Mouse (Mus musculus) embryo, embryonic 9.5 days (tissue): ENCODE measurements at regions not wholly inside any gene's neighbourhood (a gene's known extent, or its start where the extent isn't known, plus 50 kb on each side); places are given as distances from the start of the nearest gene placed in this dataset.

ENCODE experiments used
- DNase-seq: peaks from one replicate; pipeline ENCODE4 v3.0.0-alpha.2; 2017; ENCODE audit errors: extremely low spot score

DNA sequence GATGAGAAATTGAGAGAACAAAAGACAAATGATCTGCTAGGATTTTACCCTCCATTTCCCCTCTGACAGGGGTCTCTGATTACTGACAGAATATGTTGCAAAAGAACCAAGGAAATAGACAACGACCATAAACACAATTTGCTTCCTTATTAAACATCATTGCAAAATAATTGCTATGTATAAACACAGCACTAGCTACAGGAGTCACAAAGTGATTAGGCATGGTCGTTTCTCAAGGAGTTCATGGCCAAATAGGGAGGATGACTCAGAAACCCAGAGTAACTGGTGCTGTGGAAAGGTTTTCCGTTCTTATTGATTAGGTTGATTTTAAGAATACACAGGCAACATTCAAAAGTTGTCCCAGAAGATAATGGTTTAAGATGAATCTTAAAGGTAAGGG is 180.4 kb downstream of the Gm12728 start:
- DNase-seq = no peak

DNA sequence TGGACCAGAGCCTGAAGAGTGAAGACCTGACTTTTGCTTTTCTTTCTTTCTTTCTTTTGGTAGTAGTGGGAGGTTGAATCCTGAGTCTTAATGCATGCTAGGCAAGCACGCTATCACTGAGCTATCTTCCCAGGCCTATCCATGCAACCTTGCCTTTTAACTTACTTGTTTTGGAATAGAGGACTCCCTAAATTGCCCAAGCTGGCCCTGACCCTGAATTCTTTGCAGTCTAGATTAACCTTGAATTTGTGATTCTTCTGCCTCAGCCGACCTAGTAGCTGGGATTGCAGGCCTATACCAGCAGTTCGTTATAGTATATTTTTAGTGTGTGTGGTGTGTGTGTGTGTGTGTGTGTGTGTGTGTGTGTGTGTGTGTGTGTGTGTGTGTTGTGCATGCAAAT is 183.1 kb downstream of the Gm12728 start:
- DNase-seq = no peak

DNA sequence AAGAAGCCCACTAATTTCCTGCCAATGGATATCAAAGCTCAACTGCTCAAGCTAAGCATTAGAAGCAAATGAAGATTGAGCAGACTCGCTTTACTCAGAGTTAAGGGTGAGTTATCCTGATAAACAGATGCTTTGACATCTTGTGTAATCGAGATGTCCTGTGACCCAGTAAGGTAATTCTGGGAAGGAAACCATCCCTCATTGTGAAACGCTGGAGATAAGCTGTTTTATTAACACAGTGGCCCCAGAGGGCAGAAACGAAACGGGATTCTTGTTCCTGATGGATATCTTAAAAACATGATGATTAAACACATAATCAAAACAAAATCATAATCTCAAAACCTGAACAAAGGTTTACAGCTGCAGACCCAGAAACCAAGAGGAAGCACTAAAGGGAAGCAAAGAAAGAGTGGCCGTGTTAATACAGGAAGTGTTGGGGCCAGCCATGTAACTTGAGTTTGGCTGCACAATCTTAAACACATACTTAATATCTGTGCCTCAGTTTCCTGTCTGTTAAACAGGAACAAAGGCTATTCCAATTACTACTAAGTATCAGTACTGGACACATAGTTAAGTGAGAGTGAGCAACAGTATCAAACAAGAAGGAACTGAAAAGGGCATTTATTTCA is 184.2 kb downstream of the Gm12728 start:
- no peak for DNase-seq

DNA sequence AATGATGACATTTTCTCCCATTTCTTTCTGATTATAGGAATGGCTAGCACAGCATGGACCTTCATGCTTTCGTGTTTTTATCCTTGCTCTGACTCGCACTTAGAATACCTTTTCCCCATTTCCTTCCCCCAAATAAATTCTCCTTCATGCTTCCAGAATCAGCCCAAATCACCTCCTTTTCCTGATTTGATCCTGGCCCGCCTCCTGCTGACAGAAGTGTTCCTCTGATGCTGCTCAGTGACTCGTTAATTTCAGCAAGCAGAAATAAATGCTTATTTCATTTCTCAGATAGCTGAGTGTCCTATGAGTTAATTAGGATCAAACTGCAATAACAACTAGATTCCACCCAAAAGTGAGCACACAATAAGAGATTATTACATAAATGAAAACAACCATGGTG is 185.3 kb downstream of the Gm12728 start:
- DNase-seq = no peak

DNA sequence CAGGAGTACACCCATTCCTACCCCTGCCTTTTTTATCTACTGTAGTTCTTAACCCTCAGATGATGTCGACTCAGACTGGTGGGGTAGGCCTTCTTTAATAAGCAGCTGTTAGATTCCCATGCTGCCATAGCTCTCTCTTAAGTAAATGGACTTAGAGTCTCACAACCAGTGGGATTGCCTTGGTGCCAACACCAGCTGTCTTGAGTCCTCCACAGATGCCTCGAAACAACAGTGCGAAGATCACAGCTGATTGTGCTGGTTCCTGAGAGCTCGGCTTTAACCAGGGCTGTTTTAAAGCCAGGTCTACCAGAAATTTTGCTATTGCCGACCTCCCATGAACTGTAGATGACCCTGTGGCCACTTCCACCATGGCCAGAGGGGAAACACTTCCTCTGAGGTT is 189.4 kb downstream of the Gm12728 start:
- DNase-seq = no peak

DNA sequence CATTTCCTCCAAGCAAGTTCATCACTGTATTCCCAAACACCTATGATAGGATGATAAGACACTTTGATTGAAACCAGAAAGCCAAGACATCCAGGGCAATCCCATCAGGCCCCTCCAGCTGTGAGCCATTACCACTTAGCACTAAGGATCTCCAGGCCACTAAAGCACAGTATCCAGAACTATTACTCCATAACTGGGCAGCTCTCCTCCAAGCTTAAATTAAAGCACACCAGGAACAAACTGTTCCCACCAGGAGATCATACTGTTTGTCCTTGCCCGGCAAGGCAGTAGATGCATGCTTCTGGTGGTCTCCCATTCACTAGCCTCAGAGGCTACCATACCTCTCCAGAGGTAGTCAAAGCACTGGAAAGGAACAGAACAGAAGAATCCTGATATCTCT is 193.3 kb downstream of the Gm12728 start:
- no peak for DNase-seq

DNA sequence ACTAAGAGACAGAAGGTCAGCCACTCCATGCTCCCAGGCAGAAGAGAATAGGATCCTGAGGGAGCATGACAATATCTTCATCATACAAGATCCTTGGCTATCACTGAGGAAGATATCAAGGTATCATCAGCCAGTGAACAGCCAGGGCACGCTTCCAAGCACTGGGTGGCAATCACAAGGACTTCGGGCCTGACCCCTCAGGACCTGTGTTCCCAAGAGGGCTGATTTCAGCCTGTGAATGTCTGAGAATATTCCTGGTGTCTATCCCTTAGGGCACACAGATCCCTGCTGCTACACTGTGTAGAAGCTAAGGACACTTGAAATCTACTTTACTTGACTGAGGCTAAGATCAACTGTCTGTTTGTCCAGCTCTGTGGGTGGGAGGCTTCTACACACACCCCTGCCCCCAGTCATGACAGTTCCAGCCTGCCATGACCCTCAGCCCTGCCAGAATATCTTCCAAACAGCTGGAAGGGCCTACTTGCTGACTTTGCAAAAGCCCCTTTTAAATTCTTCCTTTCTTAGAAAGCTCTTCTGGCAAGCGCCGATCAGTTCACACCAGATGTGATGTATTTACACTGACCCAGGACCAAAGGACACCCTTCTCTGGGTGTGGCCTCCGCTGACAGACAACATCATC is 198.4 kb downstream of the Gm12728 start:
- DNase-seq = no peak

DNA sequence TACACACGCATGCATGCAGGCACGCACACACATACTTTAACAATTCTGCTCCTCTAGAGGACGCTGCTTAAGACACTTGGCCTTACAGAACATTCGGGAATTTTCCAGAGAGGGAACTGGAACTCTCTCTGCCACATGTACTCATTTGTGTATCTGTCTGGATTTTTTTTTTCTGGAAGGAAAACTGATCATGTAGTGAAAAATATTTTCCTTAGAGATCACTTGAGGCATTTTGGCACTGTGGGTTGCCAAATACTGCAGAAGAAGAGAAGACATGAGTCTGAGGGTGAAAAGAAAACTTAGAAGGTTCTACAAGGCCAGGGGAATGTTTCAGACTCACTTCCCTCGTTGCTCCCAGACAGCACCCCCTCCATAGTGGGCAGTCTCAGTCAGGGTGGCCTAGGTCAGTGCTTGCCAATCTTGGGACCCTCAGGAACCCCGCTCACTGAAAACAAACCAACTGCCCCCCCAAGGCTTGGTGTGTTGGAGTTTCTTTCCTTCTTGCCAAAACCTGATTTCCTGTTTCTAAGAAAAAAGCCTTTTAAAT is 203.0 kb downstream of the Gm12728 start:
- DNase-seq = no peak

DNA sequence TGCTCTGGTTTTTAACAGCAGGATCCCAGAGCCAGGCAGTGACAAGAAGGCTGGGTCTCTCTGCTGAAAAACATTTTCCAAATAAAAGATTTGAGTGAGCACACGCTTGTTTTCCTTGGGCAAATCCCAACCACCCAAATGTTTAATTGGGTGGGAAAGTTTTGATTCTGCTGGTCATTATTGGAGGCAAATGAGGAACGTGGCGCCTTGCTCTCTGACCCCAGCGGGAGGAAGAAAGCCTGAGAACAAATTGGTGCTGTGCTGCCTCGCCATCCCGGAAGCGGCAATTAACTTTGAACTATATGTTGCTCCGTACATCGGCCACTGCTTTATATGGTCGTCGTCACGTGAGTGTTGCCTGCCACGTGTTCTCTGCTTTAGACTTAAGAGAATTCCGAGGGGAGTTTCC is 204.7 kb downstream of the Gm12728 start:
- DNase-seq = no peak

DNA sequence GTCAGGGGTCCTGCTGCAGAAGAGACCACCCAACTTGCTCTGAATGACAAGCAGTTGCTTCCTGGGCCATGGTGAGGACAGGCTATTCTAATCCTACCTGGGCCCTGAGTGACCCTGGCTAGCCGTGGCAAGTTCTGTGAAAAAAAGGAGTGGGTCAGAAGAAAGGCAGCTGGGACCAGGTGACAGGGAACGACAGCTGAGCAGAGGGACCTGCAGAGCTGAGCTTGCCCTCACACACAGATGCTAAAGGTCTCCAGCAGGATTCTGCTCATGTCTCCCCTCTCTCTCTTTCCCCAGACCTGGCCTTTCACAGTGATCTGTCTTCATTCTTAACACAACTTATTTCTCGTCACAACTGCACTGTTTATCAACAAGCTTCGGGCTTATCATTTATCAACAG is 206.4 kb downstream of the Gm12728 start:
- no peak for DNase-seq

DNA sequence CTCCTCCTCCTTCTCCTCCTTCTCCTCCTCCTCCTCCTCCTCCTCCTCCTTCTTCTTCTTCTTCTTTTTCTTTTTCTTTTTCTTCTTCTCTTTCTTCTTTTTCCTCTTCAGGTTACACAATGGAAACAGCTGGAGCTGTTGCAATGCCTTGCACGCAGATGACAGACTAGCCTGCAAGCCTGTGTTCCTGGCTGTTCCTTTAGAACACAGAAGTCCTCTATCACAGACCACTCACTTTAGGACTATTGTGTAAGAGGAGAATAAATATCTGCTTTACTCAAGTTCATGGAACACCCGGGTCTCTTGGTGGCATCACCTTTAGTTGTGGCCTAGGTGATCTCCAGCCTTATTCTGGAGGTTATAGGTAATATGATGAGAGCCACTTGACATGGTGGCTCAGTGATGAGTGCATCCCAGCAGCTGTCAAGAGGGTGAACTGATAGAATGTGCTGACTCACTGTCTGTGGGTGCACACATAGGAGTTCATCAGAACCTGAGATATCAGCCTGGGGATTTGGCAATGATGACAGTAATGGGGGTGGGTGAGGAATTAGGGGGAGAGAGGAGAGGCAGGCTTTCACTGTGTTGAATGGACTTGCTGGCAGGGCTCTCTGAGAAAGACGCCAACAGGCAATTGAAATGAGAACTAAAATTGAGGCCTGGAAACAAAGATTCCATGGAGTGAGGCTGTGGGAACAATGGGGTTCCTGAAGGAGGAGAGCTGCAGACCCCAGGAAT is 207.4 kb downstream of the Gm12728 start:
- no peak for DNase-seq

DNA sequence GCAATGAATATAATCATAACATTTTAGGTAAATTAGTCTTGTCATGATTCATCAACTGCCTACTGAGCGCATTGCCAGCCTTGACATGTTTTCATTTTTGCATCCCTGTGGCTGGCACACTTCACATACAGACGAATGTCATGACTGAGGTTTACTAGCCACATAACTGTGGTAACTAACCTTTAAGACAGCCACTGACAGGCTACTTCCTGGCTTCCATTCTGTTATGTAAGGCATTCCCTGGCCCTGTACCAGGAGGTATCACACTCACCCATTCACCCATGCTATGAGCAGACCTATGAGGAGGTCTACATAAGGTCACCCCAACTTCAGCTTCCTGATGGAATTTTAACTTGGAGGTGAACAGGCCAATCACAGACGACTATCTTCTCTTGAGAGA is 212.8 kb downstream of the Gm12728 start:
- DNase-seq = no peak

DNA sequence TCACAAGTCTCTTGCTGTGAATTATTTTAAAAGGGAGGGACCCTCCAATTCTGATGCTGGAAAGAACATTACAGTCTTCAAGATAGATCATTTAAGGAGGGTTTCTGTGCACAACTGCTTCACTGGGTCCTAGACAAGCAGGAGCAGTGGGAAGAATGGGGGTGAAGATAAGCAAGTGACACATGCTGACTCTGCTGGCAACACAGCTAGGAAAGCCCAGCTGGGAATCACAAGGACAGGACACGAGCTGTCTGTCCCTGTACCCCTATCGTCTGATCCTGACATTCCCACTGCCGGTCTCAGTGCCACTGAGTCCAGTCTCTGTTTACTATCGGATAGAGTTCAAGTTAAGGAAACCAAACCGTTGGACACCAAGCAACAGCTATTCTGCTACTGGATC is 216.3 kb downstream of the Gm12728 start:
- no peak for DNase-seq

DNA sequence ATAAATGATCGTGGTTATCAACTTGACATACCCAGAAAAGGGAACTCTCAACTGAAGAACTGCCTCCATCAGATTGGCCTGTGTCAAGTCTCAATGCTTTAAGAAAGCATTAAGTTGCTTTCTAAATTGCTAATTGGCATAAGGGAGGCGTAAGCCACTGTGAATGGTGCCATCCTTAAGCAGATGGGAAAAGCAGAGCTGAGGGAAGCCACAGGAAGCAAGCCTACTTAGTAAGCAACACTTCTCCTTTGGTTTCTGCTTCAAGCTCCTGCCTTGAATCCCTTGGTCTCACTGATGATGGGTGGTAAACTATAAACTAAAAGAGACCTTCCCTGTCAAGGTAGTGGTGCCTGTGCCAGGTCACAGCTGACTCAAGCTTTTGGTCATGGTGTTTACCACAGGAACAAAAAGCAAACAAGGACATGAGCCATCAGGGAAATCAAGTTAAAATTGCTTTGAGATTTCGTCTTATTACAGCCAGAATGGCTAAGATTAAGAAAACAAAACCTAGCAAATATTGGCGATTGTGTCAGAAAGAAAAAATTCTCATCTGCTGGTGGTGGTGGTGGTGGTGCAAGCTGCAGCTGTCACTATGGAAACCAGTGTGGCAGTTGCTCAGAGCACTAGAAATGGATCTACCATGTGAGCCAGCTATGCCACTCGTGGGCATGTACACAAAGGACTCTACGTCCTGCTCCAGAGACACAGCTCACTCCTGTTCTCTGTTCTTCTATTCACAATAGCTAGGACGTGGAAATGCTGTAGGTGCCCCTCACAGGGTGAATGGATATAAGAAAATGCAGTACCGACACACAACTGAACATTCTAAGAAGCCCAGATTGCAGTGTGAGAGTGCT is 217.9 kb downstream of the Gm12728 start:
- DNase-seq = no peak

DNA sequence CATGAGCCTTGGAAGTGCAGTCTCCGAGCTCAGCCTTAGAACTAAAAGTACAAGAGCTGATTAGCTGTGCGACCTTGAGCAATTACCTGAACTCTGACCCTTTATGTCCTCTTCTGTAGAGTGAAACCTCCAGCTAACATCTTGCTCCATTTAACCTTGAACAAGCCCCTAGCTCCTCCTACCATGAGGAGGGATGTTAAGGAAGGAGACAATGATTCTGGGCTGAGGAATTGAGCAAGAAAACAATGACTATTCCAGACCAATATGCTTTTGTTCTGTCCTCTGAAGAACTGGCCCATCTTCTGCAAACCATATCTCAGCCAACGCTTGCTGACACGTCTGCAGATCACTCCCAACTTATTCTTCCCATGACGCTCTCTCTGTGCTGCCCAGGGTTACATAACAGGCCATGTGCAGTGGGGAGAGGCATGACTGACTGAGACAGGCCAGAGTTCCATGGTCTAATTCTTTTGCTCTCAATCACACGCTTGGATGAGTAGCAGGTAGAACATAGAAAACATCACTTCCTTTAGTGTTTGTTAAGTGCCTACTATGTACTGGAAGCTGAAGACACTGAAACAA is 227.5 kb downstream of the Gm12728 start:
- DNase-seq = no peak

DNA sequence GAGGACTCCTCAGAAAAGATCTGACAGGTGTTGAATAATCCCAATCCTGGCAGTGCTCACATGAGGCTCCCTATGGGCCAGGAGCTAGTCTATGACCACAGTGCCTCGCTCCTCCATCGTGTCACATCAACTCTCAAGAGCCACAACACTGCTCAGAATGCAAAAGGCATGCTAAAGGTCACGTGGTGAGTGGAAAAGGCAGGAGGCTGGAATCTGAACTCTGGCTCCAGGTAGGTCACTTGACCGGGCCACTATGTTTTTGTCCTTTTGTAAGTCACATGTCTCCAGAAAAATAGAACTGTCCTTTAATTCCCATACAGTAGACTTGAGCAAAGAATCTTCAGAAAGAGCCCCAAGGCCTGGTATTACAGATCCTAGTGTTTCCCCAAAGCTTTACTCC is 229.3 kb downstream of the Gm12728 start:
- DNase-seq = no peak

DNA sequence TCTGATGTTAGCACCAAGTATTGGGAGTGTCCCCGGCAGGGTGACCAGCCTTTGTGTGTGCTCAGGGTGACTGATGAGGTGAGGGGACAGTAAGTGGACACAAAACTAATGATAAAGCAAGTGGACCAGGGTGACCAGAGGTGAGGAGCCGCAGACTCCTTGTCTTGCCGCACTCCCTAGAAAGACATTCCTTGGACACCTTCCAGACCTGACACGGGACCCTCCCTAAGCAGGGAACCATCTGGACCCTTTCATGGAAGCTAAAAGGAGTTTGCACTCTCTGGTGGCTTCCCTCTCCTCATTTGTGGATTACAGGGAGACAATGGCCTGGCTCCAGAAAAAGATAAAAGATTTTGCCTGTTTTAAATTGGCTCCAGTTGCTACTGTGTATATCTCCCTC is 230.7 kb downstream of the Gm12728 start:
- no peak for DNase-seq

DNA sequence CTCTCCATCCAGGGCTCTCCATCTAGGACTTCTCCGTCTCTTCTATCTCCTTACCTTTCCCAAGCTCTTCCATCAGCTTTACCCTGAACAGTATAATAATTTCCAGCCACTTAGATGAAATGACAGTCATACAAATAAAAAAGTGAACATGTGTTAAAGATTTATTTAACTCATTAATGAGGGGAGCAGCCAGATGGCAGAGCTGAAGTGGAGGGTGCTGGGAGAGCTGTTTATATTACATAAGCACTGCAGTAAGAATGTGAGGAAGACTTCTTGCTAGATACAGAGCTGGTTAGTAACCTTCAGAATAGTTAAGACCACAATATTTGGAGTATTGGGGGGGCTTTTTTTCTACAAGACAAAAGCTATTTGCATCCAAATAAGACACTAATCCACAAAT is 234.9 kb downstream of the Gm12728 start:
- no peak for DNase-seq

DNA sequence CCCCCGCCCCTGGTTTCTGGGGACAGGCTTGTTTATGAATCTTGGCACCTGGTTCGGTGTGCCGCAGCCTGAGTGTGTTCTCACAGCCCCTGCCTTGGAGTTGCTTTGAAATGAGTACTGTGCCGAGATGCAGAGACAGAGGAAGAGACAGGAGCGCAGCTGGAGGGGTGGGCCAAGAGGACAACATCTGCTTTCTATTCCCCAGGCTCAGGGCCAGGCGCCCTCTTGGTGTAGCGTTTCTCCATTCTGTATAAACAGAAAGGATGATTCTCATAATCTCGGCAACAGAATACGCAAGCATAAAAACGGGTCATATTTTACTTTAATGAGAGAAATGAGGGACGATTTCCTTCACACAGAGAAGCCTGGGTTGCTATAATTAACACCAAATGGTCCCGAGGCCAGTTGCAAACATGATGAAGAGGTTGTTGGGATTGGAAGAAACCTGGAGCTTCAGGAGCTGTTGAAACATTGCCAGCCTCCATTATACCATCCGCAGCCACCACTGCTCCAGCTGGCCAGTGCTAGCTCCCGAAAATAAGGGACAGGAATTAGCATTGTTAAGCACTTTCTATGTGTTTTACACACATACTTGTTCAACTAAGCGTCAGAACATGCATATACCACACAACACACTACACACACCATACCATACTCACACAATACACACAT is 236.4 kb downstream of the Gm12728 start:
- no peak for DNase-seq

DNA sequence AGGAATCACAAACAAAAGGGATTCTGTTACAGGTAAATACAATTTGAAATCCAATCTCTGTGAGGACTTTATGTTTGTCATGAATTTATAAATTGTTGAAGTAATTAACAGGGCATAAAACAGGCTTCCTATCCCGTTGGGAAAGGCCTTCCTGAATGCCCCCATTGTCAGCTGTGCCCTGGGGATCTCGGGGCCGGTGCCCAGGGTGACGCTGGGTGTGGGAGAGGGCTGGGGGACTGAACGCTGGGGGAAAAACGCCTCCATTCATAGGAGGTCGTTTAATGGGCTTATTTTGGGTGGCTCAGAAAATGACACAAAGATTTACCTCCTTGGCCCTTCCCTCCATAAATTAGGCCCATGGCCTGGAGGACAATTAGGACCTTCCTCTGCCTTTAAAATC is 250.7 kb downstream of the Gm12728 start:
- no peak for DNase-seq

DNA sequence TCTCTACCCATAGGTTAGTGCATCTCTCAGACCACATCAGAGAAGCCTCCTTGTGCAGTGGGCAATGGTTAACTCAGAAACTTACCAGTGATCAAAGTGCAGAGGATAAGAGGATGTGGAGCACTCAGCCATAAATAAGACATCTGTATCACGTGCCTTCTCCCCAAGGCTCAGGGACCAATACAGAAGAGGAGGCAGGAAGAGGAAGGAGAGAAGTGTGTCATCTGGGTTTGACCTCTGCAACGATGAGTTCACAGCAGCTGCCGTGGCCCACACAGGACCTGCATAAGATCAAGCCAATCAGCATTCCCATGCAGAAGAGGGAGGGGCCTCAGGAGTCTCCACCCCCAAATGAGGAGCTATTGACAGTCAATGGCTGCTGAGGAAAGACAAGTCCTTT is 252.8 kb downstream of the Gm12728 start:
- no peak for DNase-seq
